Mouse (Mus musculus): ENCODE results near the gene Adprhl1. TPM values are rescaled to one million over a fixed set of nuclear protein-coding genes. Genes with fewer than 3 reads are reported as not detected.

Gene Adprhl1
- polyA plus RNA-seq (2012; rRNA removed): 0.14 and 0.29 TPM in 2 replicates

- TF ChIP-seq POLR2A (IDR thresholded peaks at IDR 0.05; ENCODE audit: borderline replicate concordance, extremely low read depth, insufficient read depth, insufficient read length, poor library complexity, severe bottlenecking): no peak
- peak; percentile 68 for TF ChIP-seq CTCF (IDR thresholded peaks at IDR 0.05; ENCODE audit: borderline replicate concordance, extremely low read depth, insufficient read depth, insufficient read length)
- DNase-seq (ENCODE audit: low read depth): peak; percentile 61
These were observed at the start of gene Adprhl1 for GRCm38 (mm10) chr8:13254019-13254418. Gene Adprhl1, minus strand, starts transcription at chr8:13254162.

GRCm38 (mm10) chr8:13301036-13301435, 47.1 kb upstream of the Adprhl1 start:
- no peak for TF ChIP-seq POLR2A (IDR thresholded peaks at IDR 0.05; ENCODE audit: borderline replicate concordance, extremely low read depth, insufficient read depth, insufficient read length, poor library complexity, severe bottlenecking)
- TF ChIP-seq CTCF (IDR thresholded peaks at IDR 0.05; ENCODE audit: borderline replicate concordance, extremely low read depth, insufficient read depth, insufficient read length): no peak

GRCm38 (mm10) chr8:13299571-13299970, 45.6 kb upstream of the Adprhl1 start:
- TF ChIP-seq POLR2A (IDR thresholded peaks at IDR 0.05; ENCODE audit: borderline replicate concordance, extremely low read depth, insufficient read depth, insufficient read length, poor library complexity, severe bottlenecking) (no peak), CTCF (IDR thresholded peaks at IDR 0.05; ENCODE audit: borderline replicate concordance, extremely low read depth, insufficient read depth, insufficient read length) (no peak)
- no peak for DNase-seq (ENCODE audit: low read depth)

More at GRCm38 (mm10) chr8:13301036-13301435, 47.1 kb upstream of the Adprhl1 start:
- no peak for DNase-seq (ENCODE audit: low read depth)

- TF ChIP-seq CTCF (IDR thresholded peaks at IDR 0.05; ENCODE audit: borderline replicate concordance, extremely low read depth, insufficient read depth, insufficient read length) (no peak), POLR2A (IDR thresholded peaks at IDR 0.05; ENCODE audit: borderline replicate concordance, extremely low read depth, insufficient read depth, insufficient read length, poor library complexity, severe bottlenecking) (no peak)
- DNase-seq (ENCODE audit: low read depth): no peak
These were observed 39.9 kb upstream of the Adprhl1 start for GRCm38 (mm10) chr8:13293677-13294470.

- TF ChIP-seq POLR2A (IDR thresholded peaks at IDR 0.05; ENCODE audit: borderline replicate concordance, extremely low read depth, insufficient read depth, insufficient read length, poor library complexity, severe bottlenecking) (no peak), CTCF (IDR thresholded peaks at IDR 0.05; ENCODE audit: borderline replicate concordance, extremely low read depth, insufficient read depth, insufficient read length) (peak; percentile 83)
- DNase-seq (ENCODE audit: low read depth): peak; percentile 81
These were observed 38.4 kb upstream of the Adprhl1 start for GRCm38 (mm10) chr8:13292364-13292763.

GRCm38 (mm10) chr8:13288646-13289045, 34.7 kb upstream of the Adprhl1 start:
- DNase-seq (ENCODE audit: low read depth): peak; percentile 8
- no peak for TF ChIP-seq POLR2A (IDR thresholded peaks at IDR 0.05; ENCODE audit: borderline replicate concordance, extremely low read depth, insufficient read depth, insufficient read length, poor library complexity, severe bottlenecking)
- TF ChIP-seq CTCF (IDR thresholded peaks at IDR 0.05; ENCODE audit: borderline replicate concordance, extremely low read depth, insufficient read depth, insufficient read length): no peak

- peak; percentile 99 for DNase-seq (ENCODE audit: low read depth)
- TF ChIP-seq CTCF (IDR thresholded peaks at IDR 0.05; ENCODE audit: borderline replicate concordance, extremely low read depth, insufficient read depth, insufficient read length) (no peak), POLR2A (IDR thresholded peaks at IDR 0.05; ENCODE audit: borderline replicate concordance, extremely low read depth, insufficient read depth, insufficient read length, poor library complexity, severe bottlenecking) (peak; percentile 66; the same call in 1 of the 2 replicates)
These were observed 34.0 kb upstream of the Adprhl1 start, which contains the start of the genes Dcun1d2 and Tmco3 for GRCm38 (mm10) chr8:13287692-13288623. Gene Dcun1d2, minus strand, starts transcription at chr8:13288131. Gene Tmco3, plus strand, starts transcription at chr8:13288190.

- DNase-seq (ENCODE audit: low read depth): peak; percentile 81
- TF ChIP-seq POLR2A (IDR thresholded peaks at IDR 0.05; ENCODE audit: borderline replicate concordance, extremely low read depth, insufficient read depth, insufficient read length, poor library complexity, severe bottlenecking) (no peak), CTCF (IDR thresholded peaks at IDR 0.05; ENCODE audit: borderline replicate concordance, extremely low read depth, insufficient read depth, insufficient read length) (no peak)
These were observed 33.3 kb upstream of the Adprhl1 start for GRCm38 (mm10) chr8:13287304-13287691.

GRCm38 (mm10) chr8:13283200-13283599, 29.2 kb upstream of the Adprhl1 start:
- no peak for DNase-seq (ENCODE audit: low read depth)
- TF ChIP-seq POLR2A (IDR thresholded peaks at IDR 0.05; ENCODE audit: borderline replicate concordance, extremely low read depth, insufficient read depth, insufficient read length, poor library complexity, severe bottlenecking) (no peak), CTCF (IDR thresholded peaks at IDR 0.05; ENCODE audit: borderline replicate concordance, extremely low read depth, insufficient read depth, insufficient read length) (peak; percentile 24; the same call in 1 of the 2 replicates)

- no peak for TF ChIP-seq POLR2A (IDR thresholded peaks at IDR 0.05; ENCODE audit: borderline replicate concordance, extremely low read depth, insufficient read depth, insufficient read length, poor library complexity, severe bottlenecking)
- no peak for TF ChIP-seq CTCF (IDR thresholded peaks at IDR 0.05; ENCODE audit: borderline replicate concordance, extremely low read depth, insufficient read depth, insufficient read length)
- DNase-seq (ENCODE audit: low read depth): no peak
These were observed 23.0 kb upstream of the Adprhl1 start for GRCm38 (mm10) chr8:13276941-13277447.

- TF ChIP-seq CTCF (IDR thresholded peaks at IDR 0.05; ENCODE audit: borderline replicate concordance, extremely low read depth, insufficient read depth, insufficient read length) (no peak), POLR2A (IDR thresholded peaks at IDR 0.05; ENCODE audit: borderline replicate concordance, extremely low read depth, insufficient read depth, insufficient read length, poor library complexity, severe bottlenecking) (no peak)
- no peak for DNase-seq (ENCODE audit: low read depth)
These were observed 18.9 kb upstream of the Adprhl1 start for GRCm38 (mm10) chr8:13272834-13273233.
